Mouse (Mus musculus): Measurements from ENCODE around the gene AI467606.

AI467606 gene

DNA sequence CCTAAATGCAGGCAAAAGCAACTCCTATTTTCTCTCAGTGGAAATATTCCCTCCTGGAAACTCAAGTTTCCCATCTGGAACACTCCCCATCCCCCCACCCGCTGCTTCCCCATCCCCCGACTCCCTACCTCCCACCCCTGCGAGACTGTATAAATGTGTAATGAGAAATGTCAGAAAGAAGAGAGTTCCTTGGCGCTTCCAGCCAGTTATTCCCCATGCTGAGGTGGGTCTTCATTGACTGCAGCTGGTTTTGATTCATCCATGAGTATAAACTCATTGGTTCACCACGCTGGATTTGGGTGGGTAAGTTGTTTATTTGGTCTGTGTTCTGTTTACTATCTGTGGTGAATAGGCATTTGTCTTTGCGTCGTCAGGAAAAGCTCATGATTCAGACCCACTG, 5.3 kb downstream of the AI467606 start:
- no peak for DNase-seq

- no peak for DNase-seq
Observed at GRCm38 (mm10) chr7:127098521-127098920, 7.4 kb downstream of the AI467606 start.

- DNase-seq: no peak
Observed at GRCm38 (mm10) chr7:127098950-127099349, 7.8 kb downstream of the AI467606 start.

- no peak for DNase-seq
Observed at GRCm38 (mm10) chr7:127099528-127099927, 8.4 kb downstream of the AI467606 start.

DNA sequence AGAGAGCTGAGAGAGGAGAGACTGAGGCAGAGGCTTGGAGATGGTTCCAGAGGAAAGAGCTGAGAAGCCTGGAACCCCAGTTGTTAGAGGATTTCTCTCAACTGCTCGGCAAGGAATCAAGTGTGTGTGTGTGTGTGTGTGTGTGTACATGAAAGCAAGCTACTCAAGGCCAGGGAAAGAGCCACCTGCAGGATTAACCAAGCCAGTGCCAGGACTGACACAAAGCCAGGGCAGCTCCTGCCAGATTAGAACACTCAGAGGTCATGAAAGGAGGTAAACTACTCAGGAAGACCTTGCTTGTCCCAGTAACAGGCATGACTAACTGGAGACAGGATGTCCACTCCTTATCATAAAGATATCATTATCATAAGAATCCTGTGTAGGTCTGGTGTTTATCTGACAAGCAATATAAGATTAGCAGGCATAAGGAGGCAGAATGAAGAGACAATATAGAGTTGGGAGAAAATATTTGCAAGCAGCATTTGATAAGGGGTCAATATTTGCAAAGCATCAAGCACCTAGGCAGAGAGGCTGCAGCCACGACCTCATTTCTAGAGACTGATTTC, 10.4 kb downstream of the AI467606 start:
- no peak for DNase-seq

- DNase-seq: no peak
Observed at GRCm38 (mm10) chr7:127102148-127102547, 11.0 kb downstream of the AI467606 start.

- DNase-seq: no peak
Observed at GRCm38 (mm10) chr7:127103960-127104359, 12.8 kb downstream of the AI467606 start.

GRCm38 (mm10) chr7:127104560-127105332, 13.6 kb downstream of the AI467606 start:
- DNase-seq: peak; percentile 97

DNA sequence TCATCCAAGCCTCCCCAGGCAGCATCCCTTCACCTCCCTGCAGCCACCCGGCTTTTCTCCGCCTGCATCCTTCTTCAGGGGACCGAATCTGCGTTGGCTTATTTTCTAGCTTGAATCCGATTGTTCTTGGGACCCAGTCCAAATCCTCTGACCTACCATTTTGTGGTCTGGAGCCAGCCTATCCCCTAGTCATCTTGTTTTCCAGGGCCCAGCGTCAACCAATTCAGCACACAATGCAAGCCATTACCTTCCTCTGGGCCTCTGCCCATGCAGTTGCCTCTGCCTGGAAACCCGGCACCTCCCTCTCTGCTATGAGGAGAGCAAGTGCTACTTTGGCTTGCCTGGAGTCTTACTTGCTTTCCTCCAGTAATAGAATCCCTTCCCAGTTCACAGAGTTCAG, 14.4 kb downstream of the AI467606 start:
- no peak for DNase-seq

- DNase-seq: peak; percentile 95
Observed at GRCm38 (mm10) chr7:127110239-127111007, 19.3 kb downstream of the AI467606 start.

DNA sequence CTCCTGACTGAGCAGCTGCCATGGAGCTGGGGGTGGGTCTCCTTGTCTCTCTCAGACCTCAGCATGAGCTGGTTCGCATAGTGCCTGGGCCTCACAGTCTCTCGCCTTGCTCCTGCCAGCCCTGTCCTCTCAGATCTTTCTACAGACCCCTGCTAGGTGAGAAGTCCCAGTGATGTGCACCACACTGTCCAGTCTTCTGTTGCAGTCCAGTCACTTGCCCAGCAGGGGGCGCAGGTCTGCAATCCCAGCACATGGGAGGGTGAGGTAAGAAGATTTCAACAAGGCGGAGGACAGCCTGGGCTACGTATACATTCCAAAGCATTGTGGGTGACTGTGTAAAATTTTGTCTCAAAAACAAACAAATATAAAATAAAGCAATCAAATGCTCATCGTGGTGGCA, 20.3 kb downstream of the AI467606 start:
- DNase-seq: peak; percentile 86

DNA sequence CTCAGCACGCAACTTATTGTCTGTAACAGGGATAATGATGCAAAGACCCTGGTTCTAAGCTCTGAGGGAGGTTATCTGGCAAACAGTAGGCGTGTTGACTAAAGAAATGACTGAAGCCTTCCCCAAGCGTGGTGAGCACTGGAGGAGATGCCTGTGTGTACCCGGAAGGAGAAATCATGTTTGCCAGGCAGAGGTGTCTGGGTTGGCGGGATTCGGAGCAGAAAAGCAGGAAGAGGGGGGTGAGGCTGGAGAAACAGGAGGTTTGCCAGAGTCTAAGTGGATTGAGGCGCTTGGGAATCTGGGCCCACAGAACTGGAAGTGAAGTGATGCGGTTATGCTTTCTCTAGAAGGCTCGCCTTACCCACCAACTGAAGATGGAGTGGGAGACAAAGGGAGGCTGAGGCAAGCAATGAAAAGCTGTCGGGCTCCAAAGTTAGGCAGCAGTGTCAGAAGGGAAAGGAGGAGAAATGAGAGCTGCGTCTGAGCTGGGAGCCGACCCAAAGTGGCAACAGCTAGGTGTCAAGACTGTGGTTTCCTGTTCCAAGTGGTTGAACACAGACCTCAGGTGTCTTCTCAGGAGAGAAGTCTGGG, 21.2 kb downstream of the AI467606 start:
- DNase-seq: peak; percentile 75

GRCm38 (mm10) chr7:127112921-127113597, 21.9 kb downstream of the AI467606 start:
- peak; percentile 57 for DNase-seq

GRCm38 (mm10) chr7:127113614-127114259, 22.6 kb downstream of the AI467606 start:
- peak; percentile 86 for DNase-seq

GRCm38 (mm10) chr7:127114920-127115319, 23.8 kb downstream of the AI467606 start:
- DNase-seq: peak; percentile 79

DNA sequence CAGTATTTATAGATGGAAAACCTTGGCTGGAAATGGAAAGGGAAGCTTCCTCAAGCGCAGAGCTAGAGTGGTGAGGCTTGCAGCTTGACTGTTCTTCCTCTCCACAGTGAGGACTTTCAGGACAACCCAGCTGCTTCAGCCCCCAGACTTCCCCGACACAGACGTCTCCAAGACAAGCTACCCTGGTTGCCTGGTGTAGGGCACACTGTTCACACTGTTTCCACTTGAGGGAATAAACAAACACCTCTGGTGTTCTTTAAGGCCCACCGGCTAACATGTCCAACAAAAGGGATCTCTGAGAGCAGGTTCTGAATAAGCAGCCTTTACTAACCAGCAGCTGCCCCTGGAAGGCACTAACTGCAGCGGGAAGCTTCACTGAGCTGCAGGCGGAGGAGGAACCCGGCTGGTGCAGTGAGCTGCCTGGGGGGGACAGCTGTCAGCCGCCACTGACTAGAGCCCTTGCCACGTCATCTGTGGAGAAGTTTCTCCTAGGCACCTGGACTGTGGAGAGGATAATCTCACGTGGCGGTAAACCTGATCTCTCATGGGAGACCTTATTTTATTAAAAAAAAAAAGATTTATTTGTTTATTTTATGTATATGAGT, 25.3 kb downstream of the AI467606 start:
- DNase-seq: no peak

DNA sequence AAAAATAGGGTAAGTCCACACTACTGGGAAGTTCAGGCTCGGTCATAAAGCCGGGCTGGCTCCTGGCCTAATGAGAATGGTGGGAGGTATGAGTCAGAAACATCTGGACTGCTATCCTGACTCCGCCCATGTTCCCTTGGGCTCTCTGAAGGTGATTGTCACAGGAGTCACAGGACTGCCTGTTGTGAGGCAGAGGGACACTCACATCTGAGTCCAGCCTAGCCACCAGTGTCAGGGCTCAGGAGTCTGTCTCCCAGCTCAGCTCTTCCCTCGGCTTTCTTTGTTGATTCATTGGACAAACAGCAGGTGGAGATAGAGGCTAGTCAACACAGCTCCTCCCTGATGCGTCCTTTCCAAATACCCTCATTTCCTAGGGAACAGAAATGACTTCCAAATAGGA, 26.8 kb downstream of the AI467606 start:
- DNase-seq: no peak

GRCm38 (mm10) chr7:127118671-127119445, 27.7 kb downstream of the AI467606 start:
- DNase-seq: no peak

DNA sequence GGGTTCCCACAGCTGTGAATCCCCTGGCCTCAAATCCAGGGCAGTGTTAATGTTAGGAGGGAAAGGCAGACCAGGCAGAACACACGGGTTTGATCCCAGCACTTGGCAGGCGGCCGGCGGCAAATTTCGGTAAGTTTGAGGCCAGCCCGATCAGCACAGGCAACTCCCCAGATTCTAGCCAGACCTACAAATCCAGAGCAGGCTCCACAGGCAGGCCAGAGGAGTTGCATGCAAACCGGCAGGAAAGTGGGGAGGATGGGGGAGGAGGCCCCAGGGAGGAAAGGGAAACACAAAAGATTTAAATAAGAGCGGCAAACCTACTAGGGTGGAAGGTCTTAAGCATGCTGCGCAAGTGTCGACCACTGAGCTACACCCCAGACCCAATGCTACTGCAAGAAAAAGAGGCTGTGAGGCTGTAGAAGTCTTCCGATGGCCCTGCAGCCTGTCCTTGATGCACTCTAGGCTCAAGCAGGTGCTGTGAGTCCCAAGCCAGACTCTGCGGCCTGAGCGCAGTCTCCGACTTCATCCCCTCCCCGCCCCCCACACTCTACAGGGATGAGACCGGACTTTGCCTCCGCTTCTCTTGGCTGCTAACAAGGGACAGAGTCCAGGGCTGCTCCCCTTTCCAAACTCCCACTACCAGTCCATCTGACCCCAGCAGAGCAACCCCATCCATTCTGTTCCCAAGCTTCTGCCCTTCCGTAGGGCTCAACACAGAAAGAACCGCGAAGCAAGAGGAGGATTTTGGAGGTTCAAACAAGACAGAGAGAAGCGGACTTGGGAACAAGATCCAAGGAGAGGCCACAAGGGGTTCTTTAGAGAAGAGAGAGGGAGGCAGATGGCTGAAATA, 30.1 kb downstream of the AI467606 start:
- DNase-seq: no peak

- no peak for DNase-seq
Observed at GRCm38 (mm10) chr7:127121911-127122270, 30.7 kb downstream of the AI467606 start, which contains the start of gene Qprt. TSS of gene Qprt (minus strand) at chr7:127122226.

All from heart, adult 11 months (tissue).